Mouse (Mus musculus): ENCODE measurements around the gene Rasal1.

- TF ChIP-seq CTCF (IDR thresholded peaks at IDR 0.05; ENCODE audit: insufficient read depth, low read depth, low read length) (no peak), POLR2A (IDR thresholded peaks at IDR 0.05; ENCODE audit: insufficient read depth, low read depth, low read length) (no peak)
Observed at GRCm38 (mm10) chr5:120692034-120692433, 43.4 kb downstream of the Rasal1 start.

Measured in olfactory bulb, adult 2 months (tissue).